Mouse (Mus musculus) heart, postnatal 14 days (tissue): Measurements from ENCODE around the gene Snx1. TPM values are rescaled to one million over a fixed set of nuclear protein-coding genes. Genes with fewer than 3 reads are reported as not detected.

ENCODE experiments used
- DNase-seq, 2 experiments: peaks; one replicate each; pipeline ENCODE4 v3.0.0; 2021 to 2022
- intact Hi-C: fragments of 180-260 bp; cut with DNase I; formaldehyde crosslinking; loops from one replicate; pipeline ENCODE4 v1.15.1; 2025
- long read RNA-seq, 2 experiments: library from polyadenylated mRNA; stranded (forward); transcript quantifications; one replicate each; pipeline ENCODE4 v2.0.0; 2021
- total RNA-seq, 2 experiments: library from RNA; stranded (reverse); gene quantifications; 2 replicates each; pipeline ENCODE4 v1.2.3; 2021

Snx1 gene
- total RNA-seq: 10 to 100 TPM; 34.1 to 34.4 TPM
- long read RNA-seq, experiment 1, transcript Snx1-201 (15 exons, 2,073 nt): major isoform, 85 of 94 reads
- long read RNA-seq, experiment 1, partial matches to known transcripts: 2 of 94 reads
- long read RNA-seq, experiment 1, other reads (novel, unspliced or antisense): 7 of 94 reads
- long read RNA-seq, experiment 2, transcript Snx1-201 (15 exons, 2,073 nt): major isoform, 64 of 73 reads
- long read RNA-seq, experiment 2, partial matches to known transcripts: 2 of 73 reads
- long read RNA-seq, experiment 2, other reads (novel, unspliced or antisense): 7 of 73 reads

GRCm38 (mm10) chr9:66126456-66127192 lies at the start of gene Snx1, which contains the start of gene Ciao2a:
TSS of gene Snx1 (minus strand) at chr9:66126587.
TSS of gene Ciao2a (plus strand) at chr9:66126611.
- peak; percentile 90 to 92 for DNase-seq
- intact Hi-C loops: no loop called here

- intact Hi-C loops: no loop called here
Measured at GRCm38 (mm10) chr9:66174985-66175384, 48.6 kb upstream of the Snx1 start.

GRCm38 (mm10) chr9:66173316-66173855 lies 47.0 kb upstream of the Snx1 start:
- DNase-seq: no peak
- intact Hi-C loops: no loop called here

More at GRCm38 (mm10) chr9:66174985-66175384, 48.6 kb upstream of the Snx1 start:
- DNase-seq: no peak

- intact Hi-C loops: no loop called here
- no peak for DNase-seq
Measured at GRCm38 (mm10) chr9:66171275-66171921, 45.0 kb upstream of the Snx1 start.

GRCm38 (mm10) chr9:66170506-66170905 lies 44.1 kb upstream of the Snx1 start:
- DNase-seq: no peak
- intact Hi-C loops: no loop called here

GRCm38 (mm10) chr9:66168233-66168632 lies 41.8 kb upstream of the Snx1 start:
- intact Hi-C loops: no loop called here
- DNase-seq: no peak

GRCm38 (mm10) chr9:66167222-66167621 lies 40.8 kb upstream of the Snx1 start:
- intact Hi-C loops: no loop called here
- DNase-seq: no peak

GRCm38 (mm10) chr9:66162995-66163394 lies 36.6 kb upstream of the Snx1 start:
- DNase-seq: no peak
- intact Hi-C loops: no loop called here

GRCm38 (mm10) chr9:66160155-66160554 lies 33.8 kb upstream of the Snx1 start:
- intact Hi-C loops: no loop called here
- DNase-seq: no peak

GRCm38 (mm10) chr9:66158885-66159430 lies 32.6 kb upstream of the Snx1 start:
- intact Hi-C loops: loop anchor here (1.0 to 5.0 kb wide), 4 partner anchors 43 to 193 kb away; no protein-coding TSS in a partner anchor
- DNase-seq: no peak

GRCm38 (mm10) chr9:66157958-66158830 lies 31.8 kb upstream of the Snx1 start, which contains the start of gene Dapk2:
TSS of gene Dapk2 (plus strand) at chr9:66158223.
- intact Hi-C loops: loop anchor here (1.0 to 5.0 kb wide), 4 partner anchors 44 to 194 kb away; no protein-coding TSS in a partner anchor
- peak; percentile 96 to 97 for DNase-seq

GRCm38 (mm10) chr9:66155534-66155933 lies 29.1 kb upstream of the Snx1 start:
- intact Hi-C loops: loop anchor here (5.0 kb wide), 2 partner anchors 47 to 87 kb away; no protein-coding TSS in a partner anchor

GRCm38 (mm10) chr9:66154013-66154412 lies 27.6 kb upstream of the Snx1 start:
- intact Hi-C loops: no loop called here
- DNase-seq: no peak

More at GRCm38 (mm10) chr9:66155534-66155933, 29.1 kb upstream of the Snx1 start:
- no peak for DNase-seq

GRCm38 (mm10) chr9:66153594-66153993 lies 27.2 kb upstream of the Snx1 start:
- no peak for DNase-seq
- intact Hi-C loops: no loop called here

GRCm38 (mm10) chr9:66152011-66152410 lies 25.6 kb upstream of the Snx1 start:
- no peak for DNase-seq
- intact Hi-C loops: no loop called here

GRCm38 (mm10) chr9:66146141-66146540 lies 19.8 kb upstream of the Snx1 start:
- intact Hi-C loops: loop anchor here (5.0 to 10.0 kb wide), 2 partner anchors 246 to 639 kb away; no protein-coding TSS in a partner anchor

GRCm38 (mm10) chr9:66144248-66144647 lies 17.9 kb upstream of the Snx1 start:
- intact Hi-C loops: loop anchor here (10.0 kb wide), 1 partner anchor 641 kb away; no protein-coding TSS in a partner anchor
- peak; percentile 63 to 76 for DNase-seq

More at GRCm38 (mm10) chr9:66146141-66146540, 19.8 kb upstream of the Snx1 start:
- no peak for DNase-seq

- intact Hi-C loops: loop anchor here (10.0 kb wide), 1 partner anchor 643 kb away; no protein-coding TSS in a partner anchor
Measured at GRCm38 (mm10) chr9:66142265-66142664, 15.9 kb upstream of the Snx1 start.

GRCm38 (mm10) chr9:66138193-66138592 lies 11.8 kb upstream of the Snx1 start:
- no peak for DNase-seq
- intact Hi-C loops: no loop called here

More at GRCm38 (mm10) chr9:66142265-66142664, 15.9 kb upstream of the Snx1 start:
- no peak for DNase-seq
